Mouse (Mus musculus) heart, embryonic 11.5 days (tissue): ENCODE measurements around the gene Mroh2a. TPM values are rescaled to one million over a fixed set of nuclear protein-coding genes. Genes with fewer than 3 reads are reported as not detected.

Experiments
- ATAC-seq: fragments of 200-750 bp; cut with Nextera tagmentation; replicated peaks from 2 replicates; pipeline ENCODE4 v1.8.0; 2017; ENCODE audit warnings: moderate library complexity; ENCODE audit not compliant: insufficient number of reproducible peaks, low FRiP score, low TSS enrichment
- H3K27ac ChIP-seq: fragments of 300-500 bp; sonication (generic); 2 replicates; pipeline ENCODE4 v1.5.1; 2014; ENCODE audit warnings: mild to moderate bottlenecking, low read depth, low read length
- H3K27me3 ChIP-seq: fragments of 300-500 bp; sonication (generic); 2 replicates; pipeline ENCODE4 v1.6.1; 2014; ENCODE audit warnings: mild to moderate bottlenecking, low read length, mixed read lengths; ENCODE audit not compliant: control insufficient read depth, insufficient read depth
- H3K36me3 ChIP-seq: fragments of 300-500 bp; sonication (generic); 2 replicates; pipeline ENCODE4 v1.6.1; 2014; ENCODE audit warnings: mild to moderate bottlenecking, low read length, moderate library complexity, mixed read lengths; ENCODE audit not compliant: control insufficient read depth, insufficient read depth
- H3K4me1 ChIP-seq: fragments of 300-500 bp; sonication (generic); 2 replicates; pipeline ENCODE4 v1.6.1; 2014; ENCODE audit warnings: low read length; ENCODE audit not compliant: control insufficient read depth, insufficient read depth
- H3K4me2 ChIP-seq: fragments of 300-500 bp; sonication (generic); 2 replicates; pipeline ENCODE4 v1.6.1; 2014; ENCODE audit warnings: mild to moderate bottlenecking, moderate library complexity
- H3K4me3 ChIP-seq: fragments of 300-500 bp; sonication (generic); 2 replicates; pipeline ENCODE4 v1.5.1; 2014; ENCODE audit warnings: low read depth, low read length
- H3K9ac ChIP-seq: fragments of 300-500 bp; sonication (generic); 2 replicates; pipeline ENCODE4 v1.6.1; 2014; ENCODE audit warnings: mild to moderate bottlenecking, low read depth, low read length, moderate library complexity
- H3K9me3 ChIP-seq: fragments of 300-500 bp; sonication (generic); replicated peaks from 2 replicates; pipeline ENCODE4 v1.6.1; 2016; ENCODE audit warnings: low read length; ENCODE audit not compliant: control insufficient read depth
- WGBS: fragments of 180-500 bp; shearing (Covaris S2); extraction: QIAGEN DNeasy Blood & Tissue Kit; methylation state at CpG from one replicate; pipeline ENCODE4 v1.1.7; 2014; ENCODE audit not compliant: insufficient replicate concordance; 5-methylcytosine and 5-hydroxymethylcytosine counted together
- polyA plus RNA-seq: library from polyadenylated mRNA; unstranded; fragments of >200 nt; fragmentation: Nextera tagmentation; extraction: Ambion mirVana; gene quantifications from 2 replicates; pipeline ENCODE4 v1.2.1, GENCODE M21; 2014

The Mroh2a gene
- 0.63 and 1.1 TPM in 2 replicates for polyA plus RNA-seq

- H3K9me3 ChIP-seq: peaks cover 67% of the 10 kb centered on the region
- no peak within 1 kb of the TSS for H3K4me3 ChIP-seq
- no peak within 1 kb of the TSS for H3K4me2 ChIP-seq
- H3K36me3 ChIP-seq: no peaks in the 10 kb centered on the region
- H3K27ac ChIP-seq: no peak within 1 kb of the TSS
- WGBS: 46% methylated on average over 5 of the region's 5 CpGs
- no peaks in the 10 kb centered on the region for H3K27me3 ChIP-seq
- H3K9ac ChIP-seq: no peak within 1 kb of the TSS
- no peak for ATAC-seq
- no peaks in the 10 kb centered on the region for H3K4me1 ChIP-seq
These were observed at the start of gene Mroh2a for GRCm38 (mm10) chr1:88226670-88227379. TSS of gene Mroh2a (plus strand) at chr1:88226986.

GRCm38 (mm10) chr1:88179657-88180056, 47.1 kb upstream of the Mroh2a start:
- no peak for ATAC-seq
- 79% methylated on average over 1 of the region's 1 CpGs for WGBS
- Histone ChIP-seq H3K4me2 (no peak overlapping the region), H3K36me3 (no peaks in the 10 kb centered on the region), H3K27ac (no peak overlapping the region), H3K9me3 (peaks cover 3% of the 10 kb centered on the region; the same call in 1 of the 2 replicates), H3K4me3 (no peak overlapping the region), H3K9ac (no peak overlapping the region), H3K27me3 (no peaks in the 10 kb centered on the region), H3K4me1 (no peaks in the 10 kb centered on the region)

GRCm38 (mm10) chr1:88186325-88186935, 40.4 kb upstream of the Mroh2a start:
- Histone ChIP-seq H3K4me3 (no peak overlapping the region), H3K27ac (no peak overlapping the region), H3K4me2 (no peak overlapping the region), H3K9me3 (no peaks in the 10 kb centered on the region), H3K9ac (no peak overlapping the region), H3K36me3 (no peaks in the 10 kb centered on the region), H3K27me3 (no peaks in the 10 kb centered on the region), H3K4me1 (no peaks in the 10 kb centered on the region)
- WGBS: 78% methylated on average over 5 of the region's 5 CpGs
- ATAC-seq: no peak

GRCm38 (mm10) chr1:88192136-88192535, 34.6 kb upstream of the Mroh2a start:
- Histone ChIP-seq H3K27ac (no peak overlapping the region), H3K9me3 (no peaks in the 10 kb centered on the region), H3K4me1 (no peaks in the 10 kb centered on the region), H3K27me3 (0 out of 2 replicates have a peak, but pooled peaks cover 2% of the 10 kb centered on the region), H3K4me2 (no peak overlapping the region), H3K4me3 (no peak overlapping the region), H3K9ac (no peak overlapping the region), H3K36me3 (no peaks in the 10 kb centered on the region)
- 61% methylated on average over 3 of the region's 3 CpGs for WGBS
- no peak for ATAC-seq

- no peaks in the 10 kb centered on the region for H3K9me3 ChIP-seq
- H3K36me3 ChIP-seq: no peaks in the 10 kb centered on the region
- H3K9ac ChIP-seq: no peak overlapping the region
- H3K27ac ChIP-seq: no peak overlapping the region
- ATAC-seq: no peak
- H3K4me1 ChIP-seq: no peaks in the 10 kb centered on the region
- 94% methylated on average over 1 of the region's 1 CpGs for WGBS
- H3K4me2 ChIP-seq: no peak overlapping the region
- H3K4me3 ChIP-seq: no peak overlapping the region
- 0 out of 2 replicates have a peak, but pooled peaks cover 2% of the 10 kb centered on the region for H3K27me3 ChIP-seq
These were observed 31.1 kb upstream of the Mroh2a start for GRCm38 (mm10) chr1:88195687-88196086.

DNA sequence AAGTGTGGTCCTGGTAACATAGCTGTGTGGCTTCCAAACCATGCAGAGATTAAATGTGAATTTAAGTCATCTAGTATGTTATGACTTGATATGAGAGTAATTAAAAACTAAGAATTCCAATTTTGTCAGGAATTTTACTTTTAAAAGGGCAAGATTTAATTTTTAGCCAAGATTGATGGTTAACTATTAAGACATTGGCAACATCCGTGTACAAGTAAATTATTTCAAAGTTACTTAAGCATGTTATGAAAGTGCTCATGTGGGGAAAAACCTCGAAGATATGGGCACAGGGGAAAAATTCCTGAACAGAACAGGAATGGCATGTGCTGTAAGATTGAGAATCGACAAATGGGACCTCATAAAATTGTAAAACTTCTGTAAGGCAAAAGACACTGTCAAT, 29.3 kb upstream of the Mroh2a start:
- Histone ChIP-seq H3K9me3 (no peaks in the 10 kb centered on the region), H3K4me3 (no peak overlapping the region), H3K36me3 (no peaks in the 10 kb centered on the region), H3K4me2 (no peak overlapping the region), H3K27ac (no peak overlapping the region), H3K9ac (no peak overlapping the region), H3K27me3 (0 out of 2 replicates have a peak, but pooled peaks cover 2% of the 10 kb centered on the region), H3K4me1 (no peaks in the 10 kb centered on the region)
- WGBS: 71% methylated on average over 3 of the region's 3 CpGs
- ATAC-seq: no peak

DNA sequence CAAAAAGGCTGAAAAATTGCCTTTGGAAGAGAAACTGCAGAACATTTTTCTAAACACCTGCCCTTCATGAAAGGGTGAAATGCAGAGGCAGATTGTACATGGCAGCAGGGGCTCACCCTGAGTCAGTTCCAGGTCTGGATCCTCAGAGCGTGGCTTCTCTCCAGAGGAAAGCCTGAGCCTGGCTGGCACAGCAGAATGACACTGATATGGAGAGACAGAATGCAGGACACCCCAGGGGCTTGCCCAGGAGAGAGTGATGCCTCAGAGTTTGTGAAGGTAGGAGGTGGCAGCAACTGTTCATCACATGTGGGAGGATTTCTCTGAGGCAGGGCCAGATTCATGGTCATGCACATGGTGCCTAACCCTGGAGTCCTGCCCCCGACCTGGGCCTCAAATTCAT, 26.8 kb upstream of the Mroh2a start:
- WGBS: 57% methylated on average over 2 of the region's 2 CpGs

DNA sequence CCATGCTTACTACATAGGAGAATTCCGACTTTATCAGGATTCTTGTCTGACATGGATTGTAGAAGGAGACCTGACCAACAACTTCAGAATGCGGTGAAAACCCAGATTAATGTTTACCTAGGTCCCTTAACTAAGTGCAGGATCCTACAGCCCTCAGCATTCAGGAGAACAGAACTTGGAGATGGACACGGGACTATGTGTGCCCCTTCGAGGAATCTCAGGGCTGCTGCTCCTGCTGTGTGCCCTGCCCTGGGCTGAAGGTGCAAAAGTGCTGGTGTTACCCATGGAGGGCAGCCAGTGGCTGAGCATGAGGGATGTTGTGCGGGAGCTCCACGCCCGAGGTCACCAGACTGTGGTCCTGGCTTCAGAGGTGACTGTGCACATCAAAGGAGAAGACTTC, 26.3 kb upstream of the Mroh2a start, which contains the start of gene Ugt1a2:
TSS of gene Ugt1a2 (plus strand) at position 146 of the 400 bp plus-strand sequence.
- Histone ChIP-seq H3K9me3 (no peaks in the 10 kb centered on the region), H3K4me2 (no peak within 1 kb of the TSS), H3K9ac (no peak within 1 kb of the TSS), H3K4me3 (no peak within 1 kb of the TSS), H3K36me3 (no peaks in the 10 kb centered on the region), H3K27me3 (no peaks in the 10 kb centered on the region), H3K4me1 (no peaks in the 10 kb centered on the region), H3K27ac (no peak within 1 kb of the TSS)
- no peak for ATAC-seq
- WGBS: 75% methylated on average over 7 of the region's 7 CpGs

More for the DNA sequence above, 26.8 kb upstream of the Mroh2a start:
- Histone ChIP-seq H3K27ac (no peak overlapping the region), H3K4me3 (no peak overlapping the region), H3K4me2 (no peak overlapping the region), H3K9me3 (no peaks in the 10 kb centered on the region), H3K9ac (no peak overlapping the region), H3K36me3 (no peaks in the 10 kb centered on the region), H3K4me1 (no peaks in the 10 kb centered on the region), H3K27me3 (no peaks in the 10 kb centered on the region)
- ATAC-seq: no peak
